Comparison of ENCODE assay signal across 11 mouse cellular contexts in the genomic region with DNA sequence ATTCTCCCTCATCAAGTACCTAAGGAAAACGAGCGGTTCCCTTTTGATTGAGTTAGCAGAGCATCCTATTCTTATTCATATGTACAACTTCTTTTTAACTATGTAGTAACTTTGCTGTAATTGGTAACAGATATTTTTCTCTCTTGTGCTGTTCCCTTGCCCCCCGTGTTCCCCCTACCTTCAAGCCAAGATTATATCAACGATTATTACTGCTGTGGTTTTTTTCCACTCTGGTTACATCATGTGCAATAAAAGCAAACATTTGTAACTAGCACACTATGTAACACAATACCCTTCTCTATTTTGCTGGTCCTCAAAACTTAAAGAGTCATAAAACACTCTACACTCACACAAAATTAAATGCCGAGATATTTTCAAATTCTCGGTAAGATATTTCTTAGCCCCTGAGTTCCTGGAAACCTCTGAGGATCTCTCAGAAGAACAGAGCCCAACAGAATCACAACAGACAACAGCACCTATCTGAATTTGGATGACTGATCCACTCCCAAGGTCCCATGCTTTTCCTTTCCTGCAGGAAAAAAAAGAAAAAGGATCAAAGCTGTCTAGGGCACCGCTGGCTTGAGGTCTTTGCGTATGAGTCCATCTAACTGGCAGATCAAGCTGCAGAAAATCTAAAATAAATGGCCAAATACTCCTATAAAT.
A peak's percentile ranks its signal among the peaks of the same experiment; 100 is the strongest.
DNase-seq lines count a peak whose midpoint lies in the region; ATAC-seq and TF ChIP-seq lines count a peak whose summit lies in the region.
"Had no signal": no experiment of that assay in that cellular context is flagged by ENCODE, and none has a peak within 500 bp of the region (broad histone marks: within the 10 kb centered on the region; RNA-seq: fewer than 3 reads in every experiment).

No protein-coding gene starts in this region.

- H3K27me3 ChIP-seq in forebrain, embryonic 13.5 days = 0 out of 2 replicates have a peak, but pooled peaks cover 5% of the 10 kb centered on the region
- H3K27me3 ChIP-seq in forebrain, embryonic 11.5 days (ENCODE audit: control insufficient read depth, insufficient read depth, low read length) = no peaks in the 10 kb centered on the region
- H3K27me3 ChIP-seq in kidney, adult 2 months (replicated peaks; ENCODE audit: control insufficient read depth, insufficient read depth, low read length) = no peaks in the 10 kb centered on the region
- H3K27me3 ChIP-seq in ES-Bruce4 (ENCODE audit: control insufficient read depth, insufficient read depth, low read length, poor library complexity, severe bottlenecking) = no peaks in the 10 kb centered on the region
- peaks cover 7% of the 10 kb centered on the region; the same call in 1 of the 2 replicates for H3K27me3 ChIP-seq in limb, embryonic 12.5 days
- H3K27me3 ChIP-seq: intestine, embryonic 15.5 days; liver, embryonic 15.5 days had no signal

- TF ChIP-seq CTCF in kidney, adult 2 months (conservative IDR thresholded peaks at IDR 0.05; ENCODE audit: insufficient read depth, insufficient read length, low read depth, low read length) = no peak
- TF ChIP-seq CTCF in ES-Bruce4 (IDR thresholded peaks at IDR 0.05; ENCODE audit: low read depth, low read length) = no peak

- TF ChIP-seq POLR2A in kidney, adult 2 months (IDR thresholded peaks at IDR 0.05; ENCODE audit: low read depth, low read length) = no peak
- no peak for TF ChIP-seq POLR2A in ES-Bruce4 (IDR thresholded peaks at IDR 0.05; ENCODE audit: insufficient read depth, low read length)

- peaks cover 40% of the 10 kb centered on the region for H3K4me1 ChIP-seq in forebrain, embryonic 13.5 days
- peaks cover 6% of the 10 kb centered on the region; the same call in 1 of the 2 replicates for H3K4me1 ChIP-seq in forebrain, embryonic 11.5 days (replicated peaks; ENCODE audit: control insufficient read depth, insufficient read depth, low read length)
- H3K4me1 ChIP-seq in kidney, adult 2 months (ENCODE audit: control insufficient read depth, insufficient read depth, low read length) = peaks cover 13% of the 10 kb centered on the region
- H3K4me1 ChIP-seq in ES-Bruce4 (ENCODE audit: control insufficient read depth, insufficient read depth, low read length) = peaks cover 5% of the 10 kb centered on the region
- peaks cover 37% of the 10 kb centered on the region for H3K4me1 ChIP-seq in limb, embryonic 12.5 days (replicated peaks)
- H3K4me1 ChIP-seq: liver, embryonic 15.5 days had no signal

- no peaks in the 10 kb centered on the region for H3K36me3 ChIP-seq in forebrain, embryonic 13.5 days (ENCODE audit: poor library complexity, severe bottlenecking)
- no peaks in the 10 kb centered on the region for H3K36me3 ChIP-seq in forebrain, embryonic 11.5 days (ENCODE audit: control insufficient read depth, insufficient read depth, low read length)
- no peaks in the 10 kb centered on the region for H3K36me3 ChIP-seq in kidney, adult 2 months (ENCODE audit: control insufficient read depth, insufficient read depth, low read length)
- no peaks in the 10 kb centered on the region for H3K36me3 ChIP-seq in ES-Bruce4 (ENCODE audit: control insufficient read depth, insufficient read depth, low read length, poor library complexity, severe bottlenecking)
- no peaks in the 10 kb centered on the region for H3K36me3 ChIP-seq in limb, embryonic 12.5 days
- H3K36me3 ChIP-seq: intestine, embryonic 15.5 days; liver, embryonic 15.5 days had no signal

- no peak overlapping the region for H3K27ac ChIP-seq in forebrain, embryonic 13.5 days
- H3K27ac ChIP-seq in forebrain, embryonic 11.5 days (ENCODE audit: low read depth, low read length) = no peak overlapping the region
- peak overlapping the region; percentile 39; the same call in 1 of the 2 replicates for H3K27ac ChIP-seq in kidney, adult 2 months (ENCODE audit: insufficient read depth, low read depth, low read length)
- peak overlapping the region; percentile 62; the same call in 1 of the 2 replicates for H3K27ac ChIP-seq in ES-Bruce4 (ENCODE audit: insufficient read depth, low read length)
- peak overlapping the region; percentile 86 for H3K27ac ChIP-seq in limb, embryonic 12.5 days
- H3K27ac ChIP-seq: intestine, embryonic 15.5 days; liver, embryonic 15.5 days had no signal

- no peak overlapping the region for H3K9ac ChIP-seq in forebrain, embryonic 13.5 days
- no peak overlapping the region for H3K9ac ChIP-seq in forebrain, embryonic 11.5 days (ENCODE audit: low read length)
- H3K9ac ChIP-seq in ES-Bruce4 (ENCODE audit: low read depth, poor library complexity, severe bottlenecking) = peak overlapping the region; percentile 50; the same call in 1 of the 2 replicates
- no peak overlapping the region for H3K9ac ChIP-seq in limb, embryonic 12.5 days (replicated peaks)
- H3K9ac ChIP-seq: intestine, embryonic 15.5 days; liver, embryonic 15.5 days had no signal

- H3K4me2 ChIP-seq in forebrain, embryonic 13.5 days = 0 out of 2 replicates have a peak overlapping the region, but pooled peaks have one; percentile 14
- H3K4me2 ChIP-seq in forebrain, embryonic 11.5 days (ENCODE audit: low read depth, low read length, severe bottlenecking) = no peak overlapping the region
- H3K4me2 ChIP-seq in limb, embryonic 12.5 days = peak overlapping the region; percentile 31
- H3K4me2 ChIP-seq: intestine, embryonic 15.5 days; liver, embryonic 15.5 days had no signal

- ATAC-seq in forebrain, embryonic 13.5 days = no peak
- no peak for ATAC-seq in forebrain, embryonic 11.5 days (replicated peaks; ENCODE audit: low FRiP score)
- ATAC-seq in limb, embryonic 12.5 days (ENCODE audit: insufficient number of reproducible peaks, insufficient read depth, low FRiP score, low TSS enrichment, low read depth) = peak; percentile 79; the same call in 1 of the 2 replicates

- no peak for DNase-seq in forebrain, embryonic 11.5 days (ENCODE audit: low spot score)
- DNase-seq in kidney, adult 2 months = no peak
- no peak for DNase-seq in kidney, adult 9 months
- DNase-seq in cerebellum, postnatal 14 days = no peak
- DNase-seq in spleen, adult 12 weeks (ENCODE audit: low spot score) = no peak
- DNase-seq: spleen, adult 18-20 months had no signal

- WGBS in forebrain, embryonic 13.5 days = 68% methylated on average over 8 of the region's 8 CpGs
- 77% methylated on average over 8 of the region's 8 CpGs for WGBS in forebrain, embryonic 11.5 days
- WGBS in kidney, adult 2 months = 61% methylated on average over 8 of the region's 8 CpGs
- WGBS in limb, embryonic 12.5 days = 32% methylated on average over 8 of the region's 8 CpGs

- no peak overlapping the region for H3K4me3 ChIP-seq in forebrain, embryonic 13.5 days
- H3K4me3 ChIP-seq in forebrain, embryonic 11.5 days (ENCODE audit: low read depth, low read length) = no peak overlapping the region
- H3K4me3 ChIP-seq in kidney, adult 2 months (ENCODE audit: insufficient read depth, low read depth, low read length) = no peak overlapping the region
- no peak overlapping the region for H3K4me3 ChIP-seq in ES-Bruce4 (ENCODE audit: low read depth, low read length)
- no peak overlapping the region for H3K4me3 ChIP-seq in limb, embryonic 12.5 days (replicated peaks)
- H3K4me3 ChIP-seq: intestine, embryonic 15.5 days; liver, embryonic 15.5 days had no signal

- no peak for TF ChIP-seq EP300 in ES-Bruce4 (IDR thresholded peaks at IDR 0.05; ENCODE audit: insufficient read depth, low read depth, low read length)

- no peaks in the 10 kb centered on the region for H3K9me3 ChIP-seq in forebrain, embryonic 13.5 days (replicated peaks)
- no peaks in the 10 kb centered on the region for H3K9me3 ChIP-seq in forebrain, embryonic 11.5 days (ENCODE audit: control insufficient read depth, low read length)
- H3K9me3 ChIP-seq in ES-Bruce4 (replicated peaks; ENCODE audit: control insufficient read depth, insufficient read depth, low read length, poor library complexity, severe bottlenecking) = no peaks in the 10 kb centered on the region
- H3K9me3 ChIP-seq in limb, embryonic 12.5 days = no peaks in the 10 kb centered on the region
- H3K9me3 ChIP-seq: intestine, embryonic 15.5 days; liver, embryonic 15.5 days had no signal

Comparison
In these comparisons a context has a peak if more than half of its experiments do, and no peak if none do; other contexts are left out.
1. H3K27ac ChIP-seq: peak in kidney, adult 2 months (single experiment), ES-Bruce4 (single experiment) and limb, embryonic 12.5 days (single experiment); none in forebrain, embryonic 13.5 days (single experiment) and forebrain, embryonic 11.5 days (single experiment).